In genomic region chr6:28397681-28398203, GRCm38 (mm10) we compare ENCODE assay signal across 7 mouse cellular contexts. TPM values are rescaled to one million over a fixed set of nuclear protein-coding genes. Genes with fewer than 3 reads are reported as not detected.
DNase-seq lines count a peak whose midpoint lies in the region; ATAC-seq and TF ChIP-seq lines count a peak whose summit lies in the region.

TSS of gene Zfp800 (minus strand) at chr6:28398005.

- 0 out of 2 replicates have a peak, but pooled peaks cover 3% of the 10 kb centered on the region for H3K4me1 ChIP-seq in lung, postnatal 0 days (ENCODE audit: insufficient read depth, low read depth, low read length)
- H3K4me1 ChIP-seq in forebrain, embryonic 15.5 days = peaks cover 16% of the 10 kb centered on the region
- no peaks in the 10 kb centered on the region for H3K4me1 ChIP-seq in intestine, postnatal 0 days (replicated peaks; ENCODE audit: control insufficient read depth, insufficient read depth, low read length)

- no peak for ATAC-seq in lung, postnatal 0 days
- ATAC-seq in forebrain, embryonic 15.5 days (replicated peaks) = peak; percentile 67
- ATAC-seq in intestine, postnatal 0 days = no peak

- peak within 1 kb of the TSS; percentile 35 for H3K4me3 ChIP-seq in lung, postnatal 0 days (ENCODE audit: low read depth, low read length)
- peak within 1 kb of the TSS; percentile 56 for H3K4me3 ChIP-seq in forebrain, embryonic 15.5 days
- H3K4me3 ChIP-seq in intestine, postnatal 0 days (ENCODE audit: low read depth, low read length) = peak within 1 kb of the TSS; percentile 43

- no peak within 1 kb of the TSS for H3K27ac ChIP-seq in lung, postnatal 0 days (ENCODE audit: low read length)
- H3K27ac ChIP-seq in forebrain, embryonic 15.5 days (replicated peaks) = peak within 1 kb of the TSS; percentile 65
- H3K27ac ChIP-seq in intestine, postnatal 0 days (ENCODE audit: low read depth, low read length) = no peak within 1 kb of the TSS

- no peaks in the 10 kb centered on the region for H3K9me3 ChIP-seq in lung, postnatal 0 days (ENCODE audit: low read length)
- H3K9me3 ChIP-seq in forebrain, embryonic 15.5 days = 0 out of 2 replicates have a peak, but pooled peaks cover 3% of the 10 kb centered on the region
- no peaks in the 10 kb centered on the region for H3K9me3 ChIP-seq in intestine, postnatal 0 days (ENCODE audit: control insufficient read depth)

- H3K36me3 ChIP-seq in lung, postnatal 0 days (ENCODE audit: insufficient read depth, low read length) = no peaks in the 10 kb centered on the region
- H3K36me3 ChIP-seq in forebrain, embryonic 15.5 days = no peaks in the 10 kb centered on the region
- H3K36me3 ChIP-seq in intestine, postnatal 0 days (ENCODE audit: control insufficient read depth, insufficient read depth) = no peaks in the 10 kb centered on the region

- DNase-seq in lung, postnatal 0 days (ENCODE audit: low spot score) = no peak
- no peak for DNase-seq in lung, postnatal 4 days
- DNase-seq in adrenal gland, postnatal 4 days (ENCODE audit: low spot score in 2 of 2) = no peak
- DNase-seq in mesoderm, embryonic 11.5 days (ENCODE audit: low read depth, low spot score) = peak; percentile 44
- DNase-seq in thymus, postnatal 14 days = peak; percentile 37

- TF ChIP-seq EP300 in lung, postnatal 0 days (IDR thresholded peaks at IDR 0.05) = no peak

- peaks cover 14% of the 10 kb centered on the region; the same call in 1 of the 2 replicates for H3K27me3 ChIP-seq in lung, postnatal 0 days (replicated peaks; ENCODE audit: insufficient read depth, low read length)
- no peaks in the 10 kb centered on the region for H3K27me3 ChIP-seq in forebrain, embryonic 15.5 days
- H3K27me3 ChIP-seq in intestine, postnatal 0 days (replicated peaks; ENCODE audit: control insufficient read depth, insufficient read depth, low read length) = peaks cover 29% of the 10 kb centered on the region

- no peak for TF ChIP-seq CTCF in lung, postnatal 0 days (IDR thresholded peaks at IDR 0.05)
- no peak for TF ChIP-seq CTCF in intestine, postnatal 0 days (IDR thresholded peaks at IDR 0.05; ENCODE audit: low read depth)

- H3K4me2 ChIP-seq in lung, postnatal 0 days (replicated peaks; ENCODE audit: low read depth, low read length) = peak within 1 kb of the TSS; percentile 59
- peak within 1 kb of the TSS; percentile 73 for H3K4me2 ChIP-seq in forebrain, embryonic 15.5 days (replicated peaks)
- peak within 1 kb of the TSS; percentile 77 for H3K4me2 ChIP-seq in intestine, postnatal 0 days (replicated peaks; ENCODE audit: low read depth)

- H3K9ac ChIP-seq in lung, postnatal 0 days (replicated peaks; ENCODE audit: low read depth) = no peak within 1 kb of the TSS
- H3K9ac ChIP-seq in forebrain, embryonic 15.5 days (replicated peaks) = peak within 1 kb of the TSS; percentile 62
- no peak within 1 kb of the TSS for H3K9ac ChIP-seq in intestine, postnatal 0 days (ENCODE audit: low read depth, low read length)

- 1% methylated on average over 33 of the region's 33 CpGs for WGBS in lung, postnatal 0 days
- WGBS in forebrain, embryonic 15.5 days = under 1% methylated on average over 33 of the region's 33 CpGs
- WGBS in intestine, postnatal 0 days = 2% methylated on average over 33 of the region's 33 CpGs

RNA-seq across cellular contexts. Expression of gene Zfp800, which starts in this region (rescaled TPM):
- 21.2 and 24.7 TPM in 2 replicates for polyA plus RNA-seq in lung, postnatal 0 days (2015; fragmentation: Nextera tagmentation; extraction: Ambion mirVana)
- total RNA-seq in adrenal gland, postnatal 4 days (2021) = 10 to 100 TPM; 23.6 to 25.7 TPM
- polyA plus RNA-seq in forebrain, embryonic 15.5 days (2015; fragmentation: Nextera tagmentation; extraction: Ambion mirVana) = 20.8 and 23.1 TPM in 2 replicates
- 19.2 and 19.3 TPM in 2 replicates for polyA plus RNA-seq in intestine, postnatal 0 days (2015; fragmentation: Nextera tagmentation; extraction: Ambion mirVana)

Comparison
In these comparisons a context has a peak if more than half of its experiments do, and no peak if none do; other contexts are left out.
1. DNase-seq: peak in mesoderm, embryonic 11.5 days (single experiment) and thymus, postnatal 14 days (single experiment); none in lung, postnatal 0 days (single experiment), lung, postnatal 4 days (0 of 2) and adrenal gland, postnatal 4 days (0 of 2).
2. Peak in every context shown above with its lines, with median percentiles within 50 percentile points of each other: H3K4me2 ChIP-seq and H3K4me3 ChIP-seq.